Mouse (Mus musculus) erythroblast, adult 5-6 weeks (primary cell): ENCODE measurements around the gene Pcbp2. TPM values are rescaled to one million over a fixed set of nuclear protein-coding genes. Genes with fewer than 3 reads are reported as not detected.

Experiments
- ATAC-seq: replicated peaks from 2 replicates; pipeline ENCODE4 v1.8.0; 2016; ENCODE audit warnings: moderate number of reproducible peaks, mild to moderate bottlenecking, moderate TSS enrichment, inconsistent platforms; ENCODE audit not compliant: poor library complexity, low FRiP score, severe bottlenecking
- total RNA-seq, 2 experiments: library from RNA; stranded (forward) in 1 of 2; stranded (reverse) in 1 of 2; fragments of 150-400 nt in 1 of 2; fragments of 200-764, 138-1000 nt in 1 of 2; gene quantifications; 2 replicates each; pipeline versions ENCODE4 v1.2.3 to v1.2.4; 2015 to 2017; ENCODE audit warnings: low replicate concordance in 2 of 2

Gene Pcbp2
- total RNA-seq, 2 experiments from 2014 or later: 85.4 to 321 TPM

GRCm38 (mm10) chr15:102517976-102518858, 47.9 kb downstream of the Pcbp2 start, which contains the start of gene Tarbp2:
Gene Tarbp2 (plus strand): TSS chr15:102518192.
- peak; percentile 83 for ATAC-seq

GRCm38 (mm10) chr15:102518859-102519201, 48.5 kb downstream of the Pcbp2 start:
- no peak; the same call in 1 of the 2 replicates for ATAC-seq

GRCm38 (mm10) chr15:102519211-102520141, 49.1 kb downstream of the Pcbp2 start:
- ATAC-seq: no peak

GRCm38 (mm10) chr15:102520416-102520815, 50.1 kb downstream of the Pcbp2 start:
- ATAC-seq: no peak

GRCm38 (mm10) chr15:102521480-102521879, 51.1 kb downstream of the Pcbp2 start:
- ATAC-seq: no peak

GRCm38 (mm10) chr15:102524892-102525485, 54.6 kb downstream of the Pcbp2 start, which contains the start of gene Npff:
Gene Npff (minus strand): TSS chr15:102524942.
- peak; percentile 76 for ATAC-seq

GRCm38 (mm10) chr15:102526111-102527002, 56.0 kb downstream of the Pcbp2 start:
- no peak for ATAC-seq

GRCm38 (mm10) chr15:102527936-102528335, 57.6 kb downstream of the Pcbp2 start:
- no peak for ATAC-seq

- ATAC-seq: no peak
Observed at GRCm38 (mm10) chr15:102528396-102528795, 58.1 kb downstream of the Pcbp2 start.

GRCm38 (mm10) chr15:102530566-102530965, 60.2 kb downstream of the Pcbp2 start:
- ATAC-seq: no peak

GRCm38 (mm10) chr15:102531586-102531985, 61.2 kb downstream of the Pcbp2 start:
- ATAC-seq: no peak

- no peak for ATAC-seq
Observed at GRCm38 (mm10) chr15:102532106-102532900, 62.0 kb downstream of the Pcbp2 start.

- no peak for ATAC-seq
Observed at GRCm38 (mm10) chr15:102533926-102534325, 63.6 kb downstream of the Pcbp2 start.

GRCm38 (mm10) chr15:102544801-102545200, 74.5 kb downstream of the Pcbp2 start:
- no peak for ATAC-seq

- no peak for ATAC-seq
Observed at GRCm38 (mm10) chr15:102546246-102546645, 75.9 kb downstream of the Pcbp2 start.

- no peak for ATAC-seq
Observed at GRCm38 (mm10) chr15:102546677-102547427, 76.5 kb downstream of the Pcbp2 start.

- no peak for ATAC-seq
Observed at GRCm38 (mm10) chr15:102547478-102547877, 77.1 kb downstream of the Pcbp2 start.
